Mouse (Mus musculus): ENCODE measurements around the gene Vsir. TPM values are rescaled to one million over a fixed set of nuclear protein-coding genes. Genes with fewer than 3 reads are reported as not detected.

Vsir gene
- polyA plus RNA-seq, 1 experiment from 2014 or later, result 4.9 TPM

DNA sequence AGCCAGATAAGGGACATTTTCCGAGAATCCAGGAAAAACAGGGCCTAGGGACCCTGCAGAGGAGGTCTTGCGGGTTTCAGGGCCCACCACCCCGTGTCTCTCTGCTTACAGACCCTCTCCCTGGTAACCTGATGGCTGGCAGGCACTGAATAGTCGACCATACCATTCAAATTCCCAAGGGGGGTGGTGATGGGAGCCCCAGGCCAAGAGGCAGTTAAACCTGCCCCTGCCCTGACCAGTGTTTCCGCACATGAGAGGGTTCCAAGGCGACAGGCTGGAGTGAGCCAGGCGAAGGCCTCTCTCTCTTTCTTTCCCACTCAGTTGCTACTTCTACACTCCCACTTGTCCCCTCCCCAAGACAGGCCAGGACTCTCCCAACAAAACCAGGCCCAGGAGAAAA, 52.8 kb downstream of the Vsir start, which contains the start of gene Gm17455:
Gm17455 (plus strand) TSS at position 278 of the 400 bp plus-strand sequence.
- Histone ChIP-seq H3K4me3 (ENCODE audit: low read depth, low read length) (no peak within 1 kb of the TSS), H3K9ac (replicated peaks; ENCODE audit: low read depth, low read length) (no peak within 1 kb of the TSS), H3K36me3 (ENCODE audit: control insufficient read depth, insufficient read depth, low read length) (no peaks in the 10 kb centered on the region), H3K27ac (ENCODE audit: low read length) (no peak within 1 kb of the TSS), H3K9me3 (ENCODE audit: control insufficient read depth, low read depth, low read length) (no peaks in the 10 kb centered on the region), H3K4me1 (ENCODE audit: control insufficient read depth, insufficient read depth, low read length) (no peaks in the 10 kb centered on the region), H3K27me3 (ENCODE audit: control insufficient read depth, insufficient read depth, low read length) (no peaks in the 10 kb centered on the region), H3K4me2 (replicated peaks; ENCODE audit: low read depth, low read length) (no peak within 1 kb of the TSS)
- WGBS, result 59% methylated on average over 7 of the region's 7 CpGs
- ATAC-seq (ENCODE audit: insufficient number of reproducible peaks, insufficient read depth, low FRiP score, low read depth), result no peak

DNA sequence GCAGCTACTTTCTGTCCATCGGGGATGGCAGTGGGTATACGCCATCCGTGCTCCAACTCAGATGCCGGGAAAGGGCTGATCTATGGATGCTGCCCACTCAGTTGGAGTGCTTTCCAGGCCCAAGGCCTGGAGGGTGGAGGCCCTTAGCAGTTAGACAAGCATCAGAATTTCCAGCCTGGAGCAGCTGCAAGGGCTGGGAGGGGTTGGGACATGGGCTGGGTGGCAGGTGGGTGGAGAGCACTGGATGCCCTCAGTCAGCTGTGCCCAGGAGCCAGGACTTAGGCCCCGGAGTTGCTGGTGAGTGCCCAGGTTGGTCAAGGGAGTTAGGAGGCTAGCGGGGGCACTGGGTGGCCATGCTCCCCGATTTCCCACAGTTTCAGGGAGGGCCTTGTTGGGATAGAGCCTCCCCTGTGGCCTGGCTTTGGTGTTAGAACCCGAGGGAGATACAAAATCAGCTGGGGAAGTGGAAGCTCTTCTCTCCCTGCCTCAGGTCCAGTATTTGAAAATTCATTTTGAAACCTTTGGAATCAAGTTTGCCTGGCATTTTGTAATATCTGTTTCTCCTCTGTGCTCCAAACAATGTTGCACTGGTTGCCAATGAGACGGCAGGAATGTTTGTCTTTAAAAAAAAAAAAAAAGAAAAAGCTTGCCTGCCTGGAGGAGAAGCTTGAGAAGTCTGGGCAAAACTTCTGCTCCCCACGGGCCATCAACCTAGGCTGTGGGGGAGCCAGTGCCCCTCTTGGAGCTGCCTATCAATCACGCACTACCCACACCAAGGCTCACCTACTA, 54.0 kb downstream of the Vsir start:
- no peaks in the 10 kb centered on the region for H3K36me3 ChIP-seq (ENCODE audit: control insufficient read depth, insufficient read depth, low read length)
- H3K9me3 ChIP-seq (ENCODE audit: control insufficient read depth, low read depth, low read length), result no peaks in the 10 kb centered on the region
- H3K4me3 ChIP-seq (ENCODE audit: low read depth, low read length), result no peak overlapping the region
- H3K9ac ChIP-seq (replicated peaks; ENCODE audit: low read depth, low read length), result no peak overlapping the region
- no peak for ATAC-seq (ENCODE audit: insufficient number of reproducible peaks, insufficient read depth, low FRiP score, low read depth)
- no peaks in the 10 kb centered on the region for H3K27me3 ChIP-seq (ENCODE audit: control insufficient read depth, insufficient read depth, low read length)
- WGBS, result 73% methylated on average over 11 of the region's 11 CpGs
- no peak overlapping the region for H3K27ac ChIP-seq (ENCODE audit: low read length)
- H3K4me1 ChIP-seq (ENCODE audit: control insufficient read depth, insufficient read depth, low read length), result no peaks in the 10 kb centered on the region
- H3K4me2 ChIP-seq (replicated peaks; ENCODE audit: low read depth, low read length), result no peak overlapping the region

DNA sequence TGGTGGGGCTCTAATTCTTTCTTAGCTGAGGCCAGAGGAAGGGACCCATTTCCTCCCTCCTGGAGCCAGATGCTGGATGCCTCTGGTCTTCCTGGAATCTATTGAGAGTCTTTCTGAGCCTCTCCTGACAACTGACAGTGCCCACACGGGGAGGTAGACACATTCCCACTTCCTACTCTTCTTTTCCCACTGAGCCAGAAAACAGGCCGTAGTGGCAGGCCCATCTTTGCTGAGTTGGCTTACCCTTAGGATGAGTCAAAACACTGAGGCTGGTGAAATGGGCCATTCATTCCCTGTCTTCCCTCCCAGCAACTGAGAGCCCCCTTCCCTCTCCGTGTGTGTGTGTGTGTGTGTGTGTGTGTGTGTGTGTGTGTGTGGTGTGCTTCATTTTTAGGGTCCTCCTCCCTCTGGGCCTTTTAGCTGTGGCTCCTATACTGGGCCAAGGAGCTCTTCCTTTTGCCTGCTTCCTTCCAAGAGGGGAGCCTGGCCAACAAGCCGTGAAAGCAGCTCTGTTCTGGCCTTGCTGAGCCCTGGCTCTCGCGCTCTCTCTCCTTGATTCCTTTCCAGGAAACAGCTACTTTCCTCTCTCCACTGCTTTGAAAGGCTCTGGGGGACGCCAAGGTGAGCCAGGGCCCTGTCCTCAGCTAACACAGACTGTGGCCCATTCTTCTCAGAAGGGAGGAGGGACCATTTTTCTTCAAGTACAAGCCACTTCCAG, 59.0 kb downstream of the Vsir start:
- Histone ChIP-seq H3K4me3 (ENCODE audit: low read depth, low read length) (no peak overlapping the region), H3K36me3 (ENCODE audit: control insufficient read depth, insufficient read depth, low read length) (no peaks in the 10 kb centered on the region), H3K27ac (ENCODE audit: low read length) (no peak overlapping the region; the same call in 1 of the 2 replicates), H3K4me2 (replicated peaks; ENCODE audit: low read depth, low read length) (no peak overlapping the region), H3K4me1 (ENCODE audit: control insufficient read depth, insufficient read depth, low read length) (no peaks in the 10 kb centered on the region), H3K9me3 (ENCODE audit: control insufficient read depth, low read depth, low read length) (no peaks in the 10 kb centered on the region), H3K9ac (replicated peaks; ENCODE audit: low read depth, low read length) (no peak overlapping the region), H3K27me3 (ENCODE audit: control insufficient read depth, insufficient read depth, low read length) (no peaks in the 10 kb centered on the region)
- WGBS, result 43% methylated on average over 7 of the region's 7 CpGs
- ATAC-seq (ENCODE audit: insufficient number of reproducible peaks, insufficient read depth, low FRiP score, low read depth), result no peak

DNA sequence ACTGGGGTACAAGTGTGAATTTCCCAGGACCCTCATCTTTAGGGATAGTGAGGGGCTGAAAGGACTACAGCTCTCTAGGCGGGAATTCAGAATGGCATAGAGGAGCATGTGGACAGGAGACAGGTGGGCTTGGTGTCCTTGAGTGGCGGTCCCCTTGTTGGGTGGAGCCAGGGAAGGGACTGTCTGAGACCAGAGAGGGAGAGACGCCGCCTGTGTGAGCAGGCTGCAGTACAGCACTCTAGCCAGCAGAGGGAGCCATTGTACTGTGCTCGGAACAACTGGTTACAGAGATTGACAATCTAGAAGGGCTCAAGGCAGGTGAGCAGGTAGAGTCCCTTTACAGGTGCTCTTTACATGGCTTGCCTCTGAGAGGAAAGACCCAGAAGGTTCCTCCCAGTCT, 61.2 kb downstream of the Vsir start:
- Histone ChIP-seq H3K4me2 (replicated peaks; ENCODE audit: low read depth, low read length) (no peak overlapping the region), H3K9ac (replicated peaks; ENCODE audit: low read depth, low read length) (no peak overlapping the region), H3K36me3 (ENCODE audit: control insufficient read depth, insufficient read depth, low read length) (no peaks in the 10 kb centered on the region), H3K4me3 (ENCODE audit: low read depth, low read length) (no peak overlapping the region), H3K27me3 (ENCODE audit: control insufficient read depth, insufficient read depth, low read length) (no peaks in the 10 kb centered on the region), H3K27ac (ENCODE audit: low read length) (no peak overlapping the region), H3K9me3 (ENCODE audit: control insufficient read depth, low read depth, low read length) (no peaks in the 10 kb centered on the region), H3K4me1 (ENCODE audit: control insufficient read depth, insufficient read depth, low read length) (no peaks in the 10 kb centered on the region)
- 5% methylated on average over 5 of the region's 5 CpGs for WGBS
- no peak for ATAC-seq (ENCODE audit: insufficient number of reproducible peaks, insufficient read depth, low FRiP score, low read depth)

DNA sequence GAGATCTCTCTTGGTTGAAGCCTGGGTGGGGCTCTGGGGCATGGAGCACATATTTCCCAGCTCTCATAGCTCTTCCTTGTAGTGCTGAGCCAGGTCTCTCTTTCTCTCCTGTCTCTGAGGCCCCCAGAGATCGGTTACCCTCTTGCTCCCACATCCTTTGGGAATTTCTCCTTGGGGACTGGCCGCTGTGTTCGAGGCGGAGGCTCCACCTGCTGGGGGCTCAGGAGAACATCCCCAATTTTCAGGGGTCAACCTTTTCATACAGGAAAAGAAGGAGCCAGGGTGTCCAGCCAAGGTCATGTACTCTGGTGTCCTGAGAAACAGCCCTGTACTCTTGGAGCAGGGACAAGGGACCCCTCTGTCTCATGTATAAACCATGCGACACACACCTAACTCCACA, 65.1 kb downstream of the Vsir start:
- H3K36me3 ChIP-seq (ENCODE audit: control insufficient read depth, insufficient read depth, low read length), result no peaks in the 10 kb centered on the region
- no peak overlapping the region for H3K27ac ChIP-seq (ENCODE audit: low read length)
- no peaks in the 10 kb centered on the region for H3K4me1 ChIP-seq (ENCODE audit: control insufficient read depth, insufficient read depth, low read length)
- H3K9ac ChIP-seq (replicated peaks; ENCODE audit: low read depth, low read length), result no peak overlapping the region
- no peaks in the 10 kb centered on the region for H3K27me3 ChIP-seq (ENCODE audit: control insufficient read depth, insufficient read depth, low read length)
- H3K4me3 ChIP-seq (ENCODE audit: low read depth, low read length), result no peak overlapping the region
- no peaks in the 10 kb centered on the region for H3K9me3 ChIP-seq (ENCODE audit: control insufficient read depth, low read depth, low read length)
- no peak overlapping the region for H3K4me2 ChIP-seq (replicated peaks; ENCODE audit: low read depth, low read length)
- 34% methylated on average over 5 of the region's 5 CpGs for WGBS
- no peak for ATAC-seq (ENCODE audit: insufficient number of reproducible peaks, insufficient read depth, low FRiP score, low read depth)

DNA sequence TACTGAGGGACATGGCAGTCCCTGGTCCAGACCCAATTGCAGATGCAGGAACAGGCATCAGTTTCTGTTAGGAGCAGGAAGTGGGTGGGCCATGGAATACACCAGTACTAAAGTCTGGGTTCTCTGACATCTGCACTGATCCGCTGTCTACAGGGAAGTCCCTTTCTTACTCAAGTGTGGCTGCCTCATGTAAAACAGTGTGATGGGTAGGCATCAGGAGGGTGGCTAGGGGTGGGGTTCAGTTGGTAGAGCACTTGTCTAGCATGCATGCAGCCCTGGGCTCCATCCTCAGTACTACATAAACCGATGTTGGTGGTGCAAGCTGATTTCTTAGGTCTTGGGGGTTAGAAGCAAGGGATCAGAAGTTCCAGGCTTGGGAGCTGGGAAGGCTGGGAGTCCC, 67.1 kb downstream of the Vsir start:
- no peak overlapping the region for H3K4me3 ChIP-seq (ENCODE audit: low read depth, low read length)
- no peaks in the 10 kb centered on the region for H3K27me3 ChIP-seq (ENCODE audit: control insufficient read depth, insufficient read depth, low read length)
- WGBS, result 87% methylated on average over 2 of the region's 2 CpGs
- H3K36me3 ChIP-seq (ENCODE audit: control insufficient read depth, insufficient read depth, low read length), result no peaks in the 10 kb centered on the region
- H3K4me1 ChIP-seq (ENCODE audit: control insufficient read depth, insufficient read depth, low read length), result no peaks in the 10 kb centered on the region
- H3K9ac ChIP-seq (replicated peaks; ENCODE audit: low read depth, low read length), result no peak overlapping the region
- no peak overlapping the region for H3K4me2 ChIP-seq (replicated peaks; ENCODE audit: low read depth, low read length)
- H3K27ac ChIP-seq (ENCODE audit: low read length), result no peak overlapping the region
- no peak for ATAC-seq (ENCODE audit: insufficient number of reproducible peaks, insufficient read depth, low FRiP score, low read depth)
- H3K9me3 ChIP-seq (ENCODE audit: control insufficient read depth, low read depth, low read length), result no peaks in the 10 kb centered on the region

DNA sequence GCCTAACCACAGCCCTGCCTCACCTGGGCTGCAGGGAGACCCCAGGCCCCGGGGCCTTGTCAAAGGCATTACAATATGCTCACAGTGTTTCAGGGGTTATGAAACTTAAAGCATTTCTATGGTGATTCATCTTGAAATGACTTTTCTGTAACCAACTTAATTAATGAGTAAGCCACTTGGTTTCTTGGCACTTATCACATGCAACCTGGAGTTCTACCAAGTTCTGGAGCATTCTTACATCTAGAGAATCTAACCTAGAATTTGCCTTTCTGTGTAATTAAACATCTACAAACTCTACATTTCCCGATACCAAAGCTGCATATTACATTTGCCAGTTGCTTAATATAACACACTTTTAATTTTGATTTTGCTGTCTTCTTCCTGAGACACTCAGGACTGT, 70.4 kb downstream of the Vsir start:
- no peaks in the 10 kb centered on the region for H3K27me3 ChIP-seq (ENCODE audit: control insufficient read depth, insufficient read depth, low read length)
- H3K27ac ChIP-seq (ENCODE audit: low read length), result no peak overlapping the region
- no peak overlapping the region for H3K9ac ChIP-seq (replicated peaks; ENCODE audit: low read depth, low read length)
- H3K4me3 ChIP-seq (ENCODE audit: low read depth, low read length), result no peak overlapping the region
- WGBS, result 87% methylated on average over 2 of the region's 2 CpGs
- no peaks in the 10 kb centered on the region for H3K4me1 ChIP-seq (ENCODE audit: control insufficient read depth, insufficient read depth, low read length)
- H3K4me2 ChIP-seq (replicated peaks; ENCODE audit: low read depth, low read length), result no peak overlapping the region
- H3K36me3 ChIP-seq (ENCODE audit: control insufficient read depth, insufficient read depth, low read length), result no peaks in the 10 kb centered on the region
- no peak for ATAC-seq (ENCODE audit: insufficient number of reproducible peaks, insufficient read depth, low FRiP score, low read depth)
- H3K9me3 ChIP-seq (ENCODE audit: control insufficient read depth, low read depth, low read length), result no peaks in the 10 kb centered on the region

DNA sequence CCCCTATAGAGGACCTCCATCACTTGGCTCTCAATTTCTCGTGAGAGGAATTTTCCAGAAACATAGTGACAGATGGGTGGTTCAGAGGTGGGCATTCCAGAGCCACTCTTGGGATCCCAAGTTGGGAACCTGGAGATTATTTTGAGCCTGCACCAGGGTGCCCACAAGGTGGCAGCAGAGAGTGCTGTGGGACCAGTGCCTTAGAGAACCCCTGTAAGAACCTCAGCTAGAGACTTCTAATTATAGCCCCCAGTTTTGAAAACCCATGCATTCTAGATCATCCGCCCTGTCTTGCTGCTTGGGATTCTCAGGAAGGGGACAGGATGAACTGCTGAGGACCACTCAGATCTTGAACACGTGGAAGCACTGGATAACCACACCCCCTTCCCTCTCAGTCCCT, 71.5 kb downstream of the Vsir start:
- no peak overlapping the region for H3K9ac ChIP-seq (replicated peaks; ENCODE audit: low read depth, low read length)
- H3K27ac ChIP-seq (ENCODE audit: low read length), result no peak overlapping the region
- H3K4me3 ChIP-seq (ENCODE audit: low read depth, low read length), result no peak overlapping the region
- ATAC-seq (ENCODE audit: insufficient number of reproducible peaks, insufficient read depth, low FRiP score, low read depth), result no peak
- H3K36me3 ChIP-seq (ENCODE audit: control insufficient read depth, insufficient read depth, low read length), result no peaks in the 10 kb centered on the region
- no peaks in the 10 kb centered on the region for H3K9me3 ChIP-seq (ENCODE audit: control insufficient read depth, low read depth, low read length)
- WGBS, result 16% methylated on average over 3 of the region's 3 CpGs
- no peaks in the 10 kb centered on the region for H3K27me3 ChIP-seq (ENCODE audit: control insufficient read depth, insufficient read depth, low read length)
- no peak overlapping the region for H3K4me2 ChIP-seq (replicated peaks; ENCODE audit: low read depth, low read length)
- no peaks in the 10 kb centered on the region for H3K4me1 ChIP-seq (ENCODE audit: control insufficient read depth, insufficient read depth, low read length)
